ENCODE assay signal across 8 mouse cellular contexts in genomic region chr9:31210163-31210562, GRCm38 (mm10). TPM values are rescaled to one million over a fixed set of nuclear protein-coding genes. Genes with fewer than 3 reads are reported as not detected.
A peak's percentile ranks its signal among the peaks of the same experiment; 100 is the strongest.
DNase-seq lines count a peak whose midpoint lies in the region; ATAC-seq and TF ChIP-seq lines count a peak whose summit lies in the region.

No protein-coding gene starts in this region.

- no peaks in the 10 kb centered on the region for H3K27me3 ChIP-seq in lung, embryonic 16.5 days (ENCODE audit: control insufficient read depth, insufficient read depth, low read depth, low read length)
- no peaks in the 10 kb centered on the region for H3K27me3 ChIP-seq in forebrain, embryonic 15.5 days
- H3K27me3 ChIP-seq in liver, adult 2 months (ENCODE audit: control insufficient read depth, insufficient read depth, low read length), result no peaks in the 10 kb centered on the region
- no peaks in the 10 kb centered on the region for H3K27me3 ChIP-seq in stomach, embryonic 16.5 days (ENCODE audit: control insufficient read depth, insufficient read depth, low read length)

- peak overlapping the region; percentile 92 for H3K9ac ChIP-seq in lung, embryonic 16.5 days (ENCODE audit: low read length)
- peak overlapping the region; percentile 89; the same call in 1 of the 2 replicates for H3K9ac ChIP-seq in forebrain, embryonic 15.5 days (replicated peaks)
- H3K9ac ChIP-seq in liver, adult 2 months (ENCODE audit: low read depth, low read length), result no peak overlapping the region
- H3K9ac ChIP-seq in stomach, embryonic 16.5 days (ENCODE audit: low read length), result peak overlapping the region; percentile 94

- H3K4me2 ChIP-seq in lung, embryonic 16.5 days (ENCODE audit: low read depth, low read length), result peak overlapping the region; percentile 84
- peak overlapping the region; percentile 81 for H3K4me2 ChIP-seq in forebrain, embryonic 15.5 days (replicated peaks)
- H3K4me2 ChIP-seq in stomach, embryonic 16.5 days (ENCODE audit: low read depth, low read length), result peak overlapping the region; percentile 79

- peak overlapping the region; percentile 96 for H3K4me3 ChIP-seq in lung, embryonic 16.5 days (ENCODE audit: low read length)
- H3K4me3 ChIP-seq in forebrain, embryonic 15.5 days, result peak overlapping the region; percentile 98
- peak overlapping the region; percentile 36; the same call in 1 of the 2 replicates for H3K4me3 ChIP-seq in liver, adult 2 months (ENCODE audit: insufficient read depth, low read depth, low read length)
- peak overlapping the region; percentile 89 for H3K4me3 ChIP-seq in stomach, embryonic 16.5 days (replicated peaks; ENCODE audit: low read length)

- H3K4me1 ChIP-seq in lung, embryonic 16.5 days (replicated peaks; ENCODE audit: control insufficient read depth, insufficient read depth, low read length), result peaks cover 45% of the 10 kb centered on the region
- H3K4me1 ChIP-seq in forebrain, embryonic 15.5 days, result peaks cover 38% of the 10 kb centered on the region
- peaks cover 21% of the 10 kb centered on the region for H3K4me1 ChIP-seq in liver, adult 2 months (ENCODE audit: control insufficient read depth, insufficient read depth, low read length)
- H3K4me1 ChIP-seq in stomach, embryonic 16.5 days (ENCODE audit: control insufficient read depth, insufficient read depth, low read length), result peaks cover 38% of the 10 kb centered on the region

- ATAC-seq in lung, embryonic 16.5 days (ENCODE audit: low read depth), result no peak
- ATAC-seq in forebrain, embryonic 15.5 days (replicated peaks), result no peak
- ATAC-seq in stomach, embryonic 16.5 days (ENCODE audit: insufficient read depth, low FRiP score), result no peak

- H3K27ac ChIP-seq in lung, embryonic 16.5 days (ENCODE audit: low read length), result no peak overlapping the region
- no peak overlapping the region for H3K27ac ChIP-seq in forebrain, embryonic 15.5 days (replicated peaks)
- no peak overlapping the region for H3K27ac ChIP-seq in liver, adult 2 months (replicated peaks; ENCODE audit: insufficient read depth, low read depth, low read length)
- H3K27ac ChIP-seq in stomach, embryonic 16.5 days (ENCODE audit: low read length), result no peak overlapping the region

- TF ChIP-seq CTCF in liver, adult 2 months (IDR thresholded peaks at IDR 0.05; ENCODE audit: low read depth, low read length), result no peak

- WGBS in lung, embryonic 16.5 days, result 9% methylated on average over 7 of the region's 7 CpGs
- whole genome bisulfite sequencing in forebrain, embryonic 15.5 days, result 22% methylated on average over 7 of the region's 7 CpGs
- 20% methylated on average over 7 of the region's 7 CpGs for WGBS in liver, adult 2 months
- 16% methylated on average over 7 of the region's 7 CpGs for whole genome bisulfite sequencing in stomach, embryonic 16.5 days

- no peak for DNase-seq in lung, adult 18-20 months
- DNase-seq in liver, adult 2 months (ENCODE audit: extremely low read depth, low read depth, low spot score), result no peak
- DNase-seq in frontal cortex, postnatal 10 days (ENCODE audit: low spot score in 2 of 2), result no peak
- no peak for DNase-seq in spleen, postnatal 14 days (ENCODE audit: low spot score in 2 of 2)
- no peak for DNase-seq in layer of hippocampus, adult 11-12 months (ENCODE audit: low spot score)

- no peak for TF ChIP-seq POLR2A in liver, adult 2 months (IDR thresholded peaks at IDR 0.05; ENCODE audit: extremely low read depth, insufficient read depth, low read length)

- H3K9me3 ChIP-seq in lung, embryonic 16.5 days (ENCODE audit: control insufficient read depth, low read length), result no peaks in the 10 kb centered on the region
- H3K9me3 ChIP-seq in forebrain, embryonic 15.5 days, result no peaks in the 10 kb centered on the region
- no peaks in the 10 kb centered on the region for H3K9me3 ChIP-seq in stomach, embryonic 16.5 days (replicated peaks; ENCODE audit: control insufficient read depth, low read length)

- no peaks in the 10 kb centered on the region for H3K36me3 ChIP-seq in lung, embryonic 16.5 days (ENCODE audit: control insufficient read depth, insufficient read depth, low read length)
- no peaks in the 10 kb centered on the region for H3K36me3 ChIP-seq in forebrain, embryonic 15.5 days
- no peaks in the 10 kb centered on the region for H3K36me3 ChIP-seq in liver, adult 2 months (ENCODE audit: control insufficient read depth, insufficient read depth, low read length)
- no peaks in the 10 kb centered on the region for H3K36me3 ChIP-seq in stomach, embryonic 16.5 days (ENCODE audit: control insufficient read depth, insufficient read depth, low read length)

- peaks cover 23% of the 10 kb centered on the region; the same call in 1 of the 2 replicates for H3K79me2 ChIP-seq in liver, adult 2 months (ENCODE audit: control insufficient read depth, insufficient read depth, low read length)

RNA-seq across cellular contexts. Expression of gene Aplp2, which starts 1.5 kb away (rescaled TPM):
- 506 and 518 TPM in 2 replicates for polyA plus RNA-seq in lung, embryonic 16.5 days (2015; fragmentation: Nextera tagmentation; extraction: Ambion mirVana)
- polyA plus RNA-seq in forebrain, embryonic 15.5 days (2015; fragmentation: Nextera tagmentation; extraction: Ambion mirVana), result 210 and 227 TPM in 2 replicates
- total RNA-seq in liver, adult 2 months (2014; rRNA removed), result 195 and 214 TPM in 2 replicates
- polyA plus RNA-seq in liver, adult 2 months (2012; rRNA removed), result 260 and 276 TPM in 2 replicates
- 326 and 359 TPM in 2 replicates for polyA plus RNA-seq in stomach, embryonic 16.5 days (2015; fragmentation: Nextera tagmentation; extraction: Ambion mirVana)

Comparison
In these comparisons a context has a peak if more than half of its experiments do, and no peak if none do; other contexts are left out.
1. H3K4me3 ChIP-seq: peak in every context shown above with its lines; median percentile 98 in forebrain, embryonic 15.5 days; 96 in lung, embryonic 16.5 days; 89 in stomach, embryonic 16.5 days; 36 in liver, adult 2 months.